Mouse (Mus musculus) intestine, embryonic 16.5 days (tissue): Measurements from ENCODE around the gene Agr3. TPM values are rescaled to one million over a fixed set of nuclear protein-coding genes. Genes with fewer than 3 reads are reported as not detected.

Experiments used
- ATAC-seq: fragments of 200-750 bp; cut with Nextera tagmentation; 2 replicates; pipeline ENCODE4 v1.8.0; 2017; ENCODE audit warnings: moderate TSS enrichment, moderate library complexity
- H3K27ac ChIP-seq: fragments of 300-500 bp; sonication (generic); 2 replicates; pipeline ENCODE4 v1.5.1; 2014; ENCODE audit warnings: mild to moderate bottlenecking, low read length
- H3K27me3 ChIP-seq: fragments of 300-500 bp; sonication (generic); replicated peaks from 2 replicates; pipeline ENCODE4 v1.6.1; 2014; ENCODE audit warnings: low read length, control low read depth, mixed read lengths; ENCODE audit not compliant: control insufficient read depth, insufficient read depth
- H3K36me3 ChIP-seq: fragments of 300-500 bp; sonication (generic); 2 replicates; pipeline ENCODE4 v1.6.1; 2014; ENCODE audit warnings: low read length, control low read depth; ENCODE audit not compliant: control insufficient read depth, insufficient read depth
- H3K4me1 ChIP-seq: fragments of 300-500 bp; sonication (generic); 2 replicates; pipeline ENCODE4 v1.6.1; 2014; ENCODE audit warnings: low read length, control low read depth, mixed read lengths; ENCODE audit not compliant: control insufficient read depth, insufficient read depth
- H3K4me2 ChIP-seq: fragments of 300-500 bp; sonication (generic); 2 replicates; pipeline ENCODE4 v1.6.1; 2014; ENCODE audit warnings: low read depth, low read length, control low read depth
- H3K4me3 ChIP-seq: fragments of 300-500 bp; sonication (generic); 2 replicates; pipeline ENCODE4 v1.5.1; 2014; ENCODE audit warnings: mild to moderate bottlenecking, low read length
- H3K9ac ChIP-seq: fragments of 300-500 bp; sonication (generic); 2 replicates; pipeline ENCODE4 v1.6.1; 2014; ENCODE audit warnings: low read depth, low read length
- H3K9me3 ChIP-seq: fragments of 300-500 bp; sonication (generic); 2 replicates; pipeline ENCODE4 v1.6.1; 2016; ENCODE audit warnings: low read length, control low read depth; ENCODE audit not compliant: control insufficient read depth
- WGBS: fragments of 180-500 bp; shearing (Covaris S2); extraction: QIAGEN DNeasy Blood & Tissue Kit; methylation state at CpG from one replicate; pipeline ENCODE4 v1.1.7; 2014; 5-methylcytosine and 5-hydroxymethylcytosine counted together
- polyA plus RNA-seq: library from polyadenylated mRNA; unstranded; fragments of >200 nt; fragmentation: Nextera tagmentation; extraction: Ambion mirVana; gene quantifications from 2 replicates; pipeline ENCODE4 v1.2.1, GENCODE M21; 2015

Gene Agr3
- 0.28 and 0.33 TPM in 2 replicates for polyA plus RNA-seq

DNA sequence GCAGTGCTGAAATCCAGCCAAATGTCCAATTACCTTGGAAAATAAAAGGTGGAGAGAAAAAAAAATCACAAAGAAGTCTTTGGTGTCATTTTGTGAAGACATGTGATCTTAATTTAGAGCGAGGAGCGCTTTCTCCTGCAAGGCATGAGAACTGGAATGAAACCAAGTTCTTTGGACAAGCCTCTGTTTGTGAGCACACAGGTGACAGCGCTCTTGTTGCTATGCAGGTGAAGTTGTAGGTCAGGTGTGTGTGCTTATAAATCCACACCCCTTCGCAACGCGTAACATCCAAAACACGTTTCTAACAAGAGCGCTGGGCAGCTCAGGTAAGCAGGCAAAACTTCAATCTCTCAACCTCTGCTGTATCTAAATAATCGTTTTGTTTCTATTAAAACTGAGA, at the start of gene Agr3:
TSS of gene Agr3 (plus strand) at position 219 of the 400 bp plus-strand sequence.
- WGBS = 84% methylated on average over 9 of the region's 9 CpGs

DNA sequence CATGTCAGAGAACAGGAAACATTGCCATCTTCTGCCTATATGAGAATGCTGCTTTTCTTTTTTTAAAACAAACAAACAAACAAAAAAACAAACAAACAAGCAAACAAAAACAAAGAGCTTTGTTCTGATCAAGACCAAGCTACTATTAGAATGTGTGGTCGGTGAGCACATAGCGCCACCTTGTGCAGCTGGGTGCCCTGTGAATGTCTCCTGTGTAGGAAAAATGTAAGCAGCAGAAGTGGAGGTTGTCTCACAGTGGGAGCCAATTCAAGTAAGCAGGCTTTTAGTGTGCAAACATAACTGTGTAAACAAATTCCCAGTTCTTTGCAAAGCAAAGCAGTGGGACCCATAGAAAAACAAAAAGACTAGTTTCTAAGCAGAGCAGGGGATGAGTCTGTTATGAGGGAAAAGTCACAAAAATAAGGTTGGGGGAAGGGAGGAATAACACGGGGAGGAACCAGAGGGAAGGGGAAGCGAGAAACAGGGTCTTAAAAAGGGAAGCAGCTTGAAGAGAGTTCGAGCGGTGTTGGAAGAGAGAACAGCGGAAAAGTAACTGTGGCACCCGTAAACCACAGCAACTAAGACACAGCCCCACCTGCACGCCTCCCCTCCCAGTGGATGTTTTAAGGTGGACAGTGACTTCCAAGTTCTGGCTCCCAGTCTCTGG, 40.4 kb upstream of the Agr3 start:
- Histone ChIP-seq H3K9me3 (no peaks in the 10 kb centered on the region), H3K9ac (no peak overlapping the region), H3K4me1 (no peaks in the 10 kb centered on the region), H3K27me3 (no peaks in the 10 kb centered on the region), H3K4me3 (no peak overlapping the region), H3K27ac (no peak overlapping the region), H3K4me2 (no peak overlapping the region), H3K36me3 (no peaks in the 10 kb centered on the region)
- 48% methylated on average over 9 of the region's 9 CpGs for WGBS
- ATAC-seq = no peak

More for the DNA sequence above, at the start of gene Agr3:
- Histone ChIP-seq H3K9me3 (no peaks in the 10 kb centered on the region), H3K4me3 (no peak within 1 kb of the TSS), H3K27me3 (no peaks in the 10 kb centered on the region), H3K4me1 (no peaks in the 10 kb centered on the region), H3K36me3 (no peaks in the 10 kb centered on the region), H3K9ac (no peak within 1 kb of the TSS), H3K4me2 (no peak within 1 kb of the TSS), H3K27ac (no peak within 1 kb of the TSS)
- no peak for ATAC-seq

DNA sequence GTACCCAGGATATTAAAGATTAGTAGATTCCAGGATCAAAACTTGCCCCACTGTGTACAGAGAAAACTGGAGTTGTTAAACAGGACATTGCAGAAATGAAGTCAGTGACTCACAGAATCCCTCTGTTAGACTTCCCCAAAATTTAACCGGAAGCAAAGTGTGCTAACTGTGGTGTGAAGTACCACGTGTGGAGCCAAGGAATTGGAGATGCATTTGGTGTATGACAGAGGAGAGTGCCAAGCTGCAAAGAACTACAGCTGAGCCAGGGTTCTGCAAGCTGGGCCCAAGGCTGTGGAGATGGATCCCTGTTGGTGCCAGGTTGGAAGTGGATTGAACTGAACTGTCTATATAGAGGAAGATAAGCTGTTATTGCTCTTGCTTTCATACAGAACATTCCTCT, 36.0 kb upstream of the Agr3 start:
- no peak for ATAC-seq
- H3K4me1 ChIP-seq = 0 out of 2 replicates have a peak, but pooled peaks cover 3% of the 10 kb centered on the region
- no peaks in the 10 kb centered on the region for H3K9me3 ChIP-seq
- no peaks in the 10 kb centered on the region for H3K27me3 ChIP-seq
- no peaks in the 10 kb centered on the region for H3K36me3 ChIP-seq
- WGBS = 61% methylated on average over 2 of the region's 2 CpGs
- no peak overlapping the region for H3K9ac ChIP-seq
- no peak overlapping the region for H3K27ac ChIP-seq
- no peak overlapping the region for H3K4me3 ChIP-seq
- H3K4me2 ChIP-seq = no peak overlapping the region

DNA sequence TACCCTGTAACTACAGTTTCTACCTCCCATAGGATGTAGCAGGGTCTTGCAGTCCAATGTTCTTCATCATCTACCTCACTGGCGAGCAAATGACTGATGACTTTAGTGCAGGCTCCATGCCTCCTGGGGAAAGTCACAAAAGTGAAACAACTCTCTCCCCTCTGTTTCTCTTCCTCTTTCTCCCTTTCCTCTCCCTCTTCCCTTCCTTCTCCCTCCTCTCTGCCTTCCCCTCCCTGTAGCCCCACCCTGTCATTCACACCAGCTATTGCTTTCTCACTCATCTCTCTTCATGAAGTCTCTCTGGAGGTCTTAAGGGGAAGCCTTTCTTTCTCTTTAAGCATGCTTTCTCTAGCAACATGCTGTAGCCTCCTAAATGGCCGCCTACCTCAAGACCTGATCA, 34.7 kb upstream of the Agr3 start:
- H3K4me3 ChIP-seq = no peak overlapping the region

DNA sequence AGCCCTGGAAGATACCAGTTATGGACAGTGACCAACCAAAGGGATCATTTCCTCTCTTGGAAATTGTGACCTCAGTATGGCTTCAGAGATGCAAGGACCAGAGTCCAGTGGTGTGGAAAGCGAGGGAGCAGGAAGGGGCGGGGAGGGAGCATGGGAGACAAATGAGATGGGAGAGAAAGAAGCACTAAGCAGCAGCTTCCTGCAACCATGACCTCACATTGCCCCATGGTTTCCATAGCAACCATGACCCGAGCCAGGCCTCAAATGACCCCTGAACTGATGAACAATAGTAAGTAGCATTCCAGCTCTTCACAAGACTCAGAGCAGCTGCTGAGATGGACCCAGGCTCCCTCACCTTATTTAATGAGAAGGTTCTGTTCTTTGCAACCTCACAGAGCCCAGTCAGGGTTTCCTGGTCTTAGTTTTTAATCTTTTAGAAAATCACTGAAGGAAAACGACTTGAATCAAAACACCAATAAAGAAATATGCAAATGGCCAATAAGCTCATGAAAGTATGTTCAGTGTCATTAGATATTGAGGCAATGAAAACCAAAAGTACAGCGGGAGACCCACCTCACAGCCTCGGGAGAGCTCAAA, 31.0 kb upstream of the Agr3 start:
- no peak overlapping the region for H3K4me3 ChIP-seq
- peak; percentile 39; the same call in 1 of the 2 replicates for ATAC-seq

More for the DNA sequence above, 34.7 kb upstream of the Agr3 start:
- Histone ChIP-seq H3K27me3 (no peaks in the 10 kb centered on the region), H3K4me2 (no peak overlapping the region), H3K36me3 (no peaks in the 10 kb centered on the region), H3K9ac (no peak overlapping the region), H3K4me1 (0 out of 2 replicates have a peak, but pooled peaks cover 3% of the 10 kb centered on the region), H3K27ac (no peak overlapping the region), H3K9me3 (no peaks in the 10 kb centered on the region)
- no peak for ATAC-seq
- WGBS = 73% methylated on average over 2 of the region's 2 CpGs

DNA sequence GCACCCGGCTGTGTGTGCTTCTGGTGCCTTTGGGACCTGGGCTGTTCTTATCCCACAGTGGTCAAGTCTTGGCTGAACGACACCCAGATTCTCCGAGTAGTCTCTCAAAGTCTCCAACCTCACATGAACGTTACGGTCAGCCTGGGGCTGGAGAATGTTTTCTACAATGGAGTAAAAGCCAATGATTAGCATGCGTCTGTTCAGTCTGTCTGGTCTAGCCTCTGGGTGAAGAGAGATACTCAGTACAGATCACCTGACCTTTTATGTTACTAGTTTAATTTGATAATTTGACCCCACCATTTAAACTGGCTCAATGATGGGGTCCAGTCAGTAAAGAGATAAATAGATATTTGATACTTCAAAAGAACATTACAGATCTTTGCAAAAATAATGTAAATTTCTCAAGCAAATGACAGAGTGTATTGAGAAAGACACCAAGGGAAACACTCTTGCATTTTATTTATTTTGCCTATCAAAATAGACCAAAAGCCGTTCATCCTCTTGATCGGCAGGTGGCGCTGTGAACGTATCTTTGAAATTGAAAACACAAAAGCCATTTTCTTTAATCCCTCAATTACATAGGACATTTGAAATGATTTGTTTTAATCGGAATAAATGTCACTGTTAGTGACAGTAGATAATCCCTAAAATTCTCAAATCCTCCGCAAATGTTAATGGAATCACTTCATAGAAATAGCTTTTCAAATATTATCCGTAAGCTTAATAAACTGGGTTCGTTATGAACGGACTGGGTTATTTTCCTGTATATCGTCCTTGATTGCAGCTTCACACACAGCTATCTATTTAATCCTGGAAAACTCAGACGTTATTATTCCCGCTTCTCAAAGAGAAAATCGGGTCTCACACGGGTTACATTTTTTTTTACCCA, 29.3 kb upstream of the Agr3 start:
- Histone ChIP-seq H3K4me3 (peak overlapping the region; percentile 31; the same call in 1 of the 2 replicates), H3K9me3 (no peaks in the 10 kb centered on the region), H3K27ac (no peak overlapping the region), H3K36me3 (no peaks in the 10 kb centered on the region), H3K4me1 (0 out of 2 replicates have a peak, but pooled peaks cover under 1% of the 10 kb centered on the region), H3K27me3 (no peaks in the 10 kb centered on the region), H3K9ac (no peak overlapping the region), H3K4me2 (peak overlapping the region; percentile 50)
- ATAC-seq = no peak
- WGBS = 29% methylated on average over 20 of the region's 20 CpGs

More for the DNA sequence above, 31.0 kb upstream of the Agr3 start:
- Histone ChIP-seq H3K4me1 (0 out of 2 replicates have a peak, but pooled peaks cover 3% of the 10 kb centered on the region), H3K4me2 (no peak overlapping the region), H3K27me3 (no peaks in the 10 kb centered on the region), H3K9me3 (no peaks in the 10 kb centered on the region), H3K27ac (no peak overlapping the region), H3K9ac (no peak overlapping the region), H3K36me3 (no peaks in the 10 kb centered on the region)
- WGBS = 41% methylated on average over 6 of the region's 6 CpGs

DNA sequence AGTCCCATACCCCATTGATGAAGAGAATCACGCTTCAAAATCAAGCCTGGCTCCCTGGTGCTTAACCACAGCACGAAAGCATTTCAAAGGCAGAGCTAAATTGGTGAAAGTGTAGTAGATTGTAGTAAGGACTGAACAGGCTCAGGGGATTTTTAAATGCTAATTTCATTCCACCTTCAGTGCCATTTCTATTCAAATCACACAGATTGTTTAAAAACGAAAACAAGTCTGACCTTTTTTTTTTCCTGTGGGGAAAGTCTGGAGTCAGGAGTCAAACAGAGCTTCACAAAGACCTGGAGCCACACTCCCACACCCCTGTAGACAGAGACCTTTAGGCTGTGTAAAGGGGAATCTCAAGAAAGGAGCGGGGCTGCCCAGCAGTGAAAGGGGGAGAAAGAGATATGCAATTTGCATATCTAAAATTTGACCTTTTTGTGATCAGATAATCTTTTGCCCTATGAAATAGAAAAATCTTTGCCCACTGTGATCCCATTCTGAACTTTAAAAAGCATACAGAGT, 28.6 kb upstream of the Agr3 start:
- H3K27me3 ChIP-seq = no peaks in the 10 kb centered on the region
- H3K27ac ChIP-seq = no peak overlapping the region
- no peak overlapping the region for H3K9ac ChIP-seq
- no peaks in the 10 kb centered on the region for H3K9me3 ChIP-seq
- ATAC-seq = no peak
- no peaks in the 10 kb centered on the region for H3K36me3 ChIP-seq
- peak overlapping the region; percentile 50 for H3K4me2 ChIP-seq
- no peaks in the 10 kb centered on the region for H3K4me1 ChIP-seq
- H3K4me3 ChIP-seq = peak overlapping the region; percentile 31; the same call in 1 of the 2 replicates
- WGBS = 49% methylated on average over 4 of the region's 4 CpGs

DNA sequence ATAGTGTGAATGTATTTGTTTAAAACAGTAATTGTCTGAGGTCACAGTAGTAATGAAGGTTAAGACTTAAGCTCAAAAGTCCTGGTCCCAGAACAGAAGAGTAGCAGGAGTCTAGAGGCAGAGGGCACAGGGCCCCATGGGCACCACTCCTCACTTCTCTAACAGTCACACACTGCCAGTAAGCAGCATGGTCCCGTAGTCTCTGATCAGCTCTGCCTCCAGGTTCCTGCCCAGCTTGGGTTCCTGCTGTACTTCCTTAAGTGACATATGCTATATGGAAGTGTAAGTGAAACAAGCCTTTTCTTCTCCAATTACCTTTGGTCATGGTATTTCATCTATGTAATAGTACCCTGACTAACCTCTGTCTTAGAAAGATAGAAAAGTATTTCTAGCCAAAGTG, 14.8 kb upstream of the Agr3 start:
- Histone ChIP-seq H3K4me3 (no peak overlapping the region), H3K9ac (no peak overlapping the region), H3K4me1 (no peaks in the 10 kb centered on the region), H3K27me3 (no peaks in the 10 kb centered on the region), H3K9me3 (no peaks in the 10 kb centered on the region), H3K36me3 (no peaks in the 10 kb centered on the region), H3K27ac (no peak overlapping the region), H3K4me2 (no peak overlapping the region)
- 83% methylated on average over 1 of the region's 1 CpGs for WGBS
- no peak for ATAC-seq

DNA sequence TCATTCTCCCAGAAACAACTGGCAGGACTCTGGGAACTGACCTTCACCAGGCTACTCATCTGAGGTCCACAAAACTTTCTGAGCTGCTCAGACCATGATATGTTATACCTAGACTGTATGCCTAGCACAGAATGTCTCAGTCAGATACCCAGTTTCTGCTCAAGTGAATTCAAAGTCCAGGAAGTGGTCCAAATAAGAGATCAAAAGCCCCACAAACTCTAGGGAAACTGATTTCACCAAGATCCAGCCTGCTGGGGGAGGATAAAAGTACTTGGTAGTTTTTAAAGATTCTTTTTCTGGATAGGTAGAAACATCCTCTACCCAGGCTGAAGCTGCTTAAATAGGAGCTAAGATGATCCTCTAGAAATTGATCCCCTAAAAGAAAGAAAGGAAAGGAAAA, 9.6 kb upstream of the Agr3 start:
- ATAC-seq = no peak

More for the DNA sequence above, 9.6 kb upstream of the Agr3 start:
- Histone ChIP-seq H3K9me3 (no peaks in the 10 kb centered on the region), H3K4me3 (no peak overlapping the region), H3K27ac (no peak overlapping the region), H3K4me2 (no peak overlapping the region), H3K36me3 (no peaks in the 10 kb centered on the region), H3K4me1 (no peaks in the 10 kb centered on the region), H3K27me3 (no peaks in the 10 kb centered on the region), H3K9ac (no peak overlapping the region)
